ENCODE assay signal across 27 mouse cellular contexts in the genomic region with DNA sequence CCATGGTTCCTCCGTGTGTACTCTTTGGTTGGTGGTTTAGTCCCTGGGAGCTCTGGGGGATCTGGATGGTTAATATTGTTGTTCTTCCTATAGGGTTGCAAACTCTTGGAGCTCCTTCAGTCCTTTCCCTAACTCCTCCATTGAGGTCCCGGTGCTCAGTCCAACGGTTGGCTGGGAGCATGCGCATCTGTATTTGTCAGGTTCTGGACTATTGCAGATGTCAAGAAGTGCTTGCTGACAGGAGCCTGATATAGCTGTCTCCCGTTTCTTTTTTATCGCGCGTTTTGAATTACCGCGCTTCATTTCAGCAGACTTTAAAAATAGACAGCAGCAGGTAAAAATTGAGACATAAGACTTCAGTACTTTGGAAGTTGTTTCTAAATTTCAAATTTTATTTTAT.
DNase-seq lines count a peak whose midpoint lies in the region; ATAC-seq lines count a peak whose summit lies in the region.
"Had no signal": no experiment of that assay in that cellular context is flagged by ENCODE, and none has a peak within 500 bp of the region (broad histone marks: within the 10 kb centered on the region; RNA-seq: fewer than 3 reads in every experiment).

No protein-coding gene starts in this region.

- H3K9me3 ChIP-seq in heart, embryonic 14.5 days (ENCODE audit: control insufficient read depth, low read length): no peaks in the 10 kb centered on the region
- no peaks in the 10 kb centered on the region for H3K9me3 ChIP-seq in neural tube, embryonic 15.5 days (replicated peaks)
- H3K9me3 ChIP-seq: hindbrain, embryonic 10.5 days; limb, embryonic 13.5 days had no signal

- ATAC-seq in heart, embryonic 14.5 days (ENCODE audit: insufficient number of reproducible peaks, insufficient read depth, low FRiP score, low read depth): peak; percentile 85
- no peak for ATAC-seq in neural tube, embryonic 15.5 days (ENCODE audit: low FRiP score)
- no peak for ATAC-seq in erythroblast, adult 5-6 weeks (replicated peaks; ENCODE audit: low FRiP score, poor library complexity, severe bottlenecking)
- ATAC-seq: forebrain, embryonic 14.5 days; hindbrain, embryonic 16.5 days; liver, postnatal 0 days had no signal

- DNase-seq in heart, adult 11 months: peak; percentile 95
- DNase-seq in heart, adult 9 months (ENCODE audit: low spot score in 2 of 2): peak; percentile 46 to 71
- peak; percentile 44 to 72 for DNase-seq in heart, postnatal 14 days
- DNase-seq in lung, postnatal 25 days (ENCODE audit: low spot score): no peak
- DNase-seq in kidney, adult 18-20 months: no peak
- DNase-seq: adrenal gland, postnatal 10 days; cerebellum, adult 9-10 months; cerebellum, postnatal 36 days; gastrocnemius, postnatal 36 days; kidney, adult 2 months; kidney, postnatal 4 days; liver, postnatal 0 days; lung, postnatal 10 days; midbrain, embryonic 14.5 days; right cerebral cortex, adult 18-20 months; thymus, postnatal 4 days had no signal

- H3K27me3 ChIP-seq in heart, embryonic 14.5 days (ENCODE audit: control insufficient read depth, insufficient read depth, low read length): no peaks in the 10 kb centered on the region
- H3K27me3 ChIP-seq in neural tube, embryonic 15.5 days (replicated peaks): no peaks in the 10 kb centered on the region
- H3K27me3 ChIP-seq: limb, embryonic 13.5 days had no signal

- no peak overlapping the region for H3K9ac ChIP-seq in heart, embryonic 14.5 days (ENCODE audit: low read length)
- H3K9ac ChIP-seq in neural tube, embryonic 15.5 days (replicated peaks): no peak overlapping the region
- H3K9ac ChIP-seq: limb, embryonic 13.5 days; liver, postnatal 0 days had no signal

- intact Hi-C loops in heart, postnatal 14 days (cut with DNase I): loop anchor here (10.0 kb wide), 1 partner anchor 216 kb away; no protein-coding TSS in a partner anchor

- H3K4me2 ChIP-seq in heart, embryonic 14.5 days (ENCODE audit: low read length): peak overlapping the region; percentile 55
- H3K4me2 ChIP-seq in neural tube, embryonic 15.5 days: no peak overlapping the region
- H3K4me2 ChIP-seq: limb, embryonic 13.5 days; liver, embryonic 11.5 days had no signal

- peak overlapping the region; percentile 80 to 89 for H3K27ac ChIP-seq in heart, embryonic 14.5 days (replicated peaks in 1 of 2; ENCODE audit: control insufficient read depth in 1 of 2, insufficient read depth in 1 of 2, low read depth in 2 of 2, low read length in 2 of 2)
- H3K27ac ChIP-seq in neural tube, embryonic 15.5 days (replicated peaks): no peak overlapping the region
- H3K27ac ChIP-seq: hindbrain, embryonic 10.5 days; kidney, postnatal 0 days; limb, embryonic 13.5 days; stomach, postnatal 0 days had no signal

- H3K4me3 ChIP-seq in heart, embryonic 14.5 days (ENCODE audit: control insufficient read depth in 1 of 2, insufficient read depth in 1 of 2, low read depth in 1 of 2, low read length in 2 of 2): peak overlapping the region in 1 of 2 experiments; percentile 11; a peak in 2 of 4 replicates
- no peak overlapping the region for H3K4me3 ChIP-seq in neural tube, embryonic 15.5 days (replicated peaks)
- H3K4me3 ChIP-seq: hindbrain, embryonic 10.5 days; limb, embryonic 13.5 days had no signal

- WGBS in heart, embryonic 14.5 days: 20% methylated on average over 10 of the region's 10 CpGs
- 94% methylated on average over 10 of the region's 10 CpGs for WGBS in neural tube, embryonic 15.5 days

- H3K4me1 ChIP-seq in heart, embryonic 14.5 days (ENCODE audit: control insufficient read depth in 2 of 2, insufficient read depth in 2 of 2, low read length in 2 of 2): peaks cover 9 to 11% of the 10 kb centered on the region in 2 experiments
- no peaks in the 10 kb centered on the region for H3K4me1 ChIP-seq in neural tube, embryonic 15.5 days
- H3K4me1 ChIP-seq: hindbrain, embryonic 10.5 days; limb, embryonic 13.5 days had no signal

- H3K36me3 ChIP-seq in heart, embryonic 14.5 days (ENCODE audit: control insufficient read depth, insufficient read depth, low read length): no peaks in the 10 kb centered on the region
- H3K36me3 ChIP-seq in neural tube, embryonic 15.5 days: no peaks in the 10 kb centered on the region
- H3K36me3 ChIP-seq: G1E; hindbrain, embryonic 10.5 days; limb, embryonic 13.5 days had no signal

Comparison
In these comparisons a context has a peak if more than half of its experiments do, and no peak if none do; other contexts are left out.
1. DNase-seq: peak in heart, adult 11 months (single experiment), heart, adult 9 months (2 of 2) and heart, postnatal 14 days (2 of 2); none in lung, postnatal 25 days (single experiment) and kidney, adult 18-20 months (single experiment).